Mouse (Mus musculus): ENCODE results near the gene Tmem258.

GRCm38 (mm10) chr19:10188281-10188811, 15.5 kb upstream of the Tmem258 start:
- TF ChIP-seq CTCF (IDR thresholded peaks at IDR 0.05; ENCODE audit: low read depth), result no peak
- TF ChIP-seq EP300 (IDR thresholded peaks at IDR 0.05; ENCODE audit: low read depth), result no peak
